Mouse (Mus musculus): ENCODE data around the gene Syce3.

Gene Syce3

DNA sequence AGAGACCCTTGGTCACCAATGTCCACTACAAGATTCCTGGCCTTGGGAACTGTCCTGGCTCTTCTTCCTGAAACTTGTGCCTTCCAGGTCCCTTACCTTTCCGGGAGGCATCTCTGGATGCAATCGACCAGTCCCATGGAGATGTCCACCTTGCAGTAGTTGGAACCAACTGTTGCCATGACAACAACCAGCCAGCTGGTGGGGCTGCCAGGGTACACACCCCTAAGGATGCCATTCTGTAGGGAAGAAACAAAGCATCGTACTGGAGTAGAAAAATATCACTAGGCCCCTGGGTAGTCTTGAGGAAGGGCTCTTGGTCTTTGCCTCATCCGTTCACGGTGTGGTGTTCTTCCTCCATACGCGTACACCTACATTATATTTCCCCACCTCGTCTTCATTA, 14.3 kb upstream of the Syce3 start:
- DNase-seq (ENCODE audit: low spot score in 2 of 2) = no peak

DNA sequence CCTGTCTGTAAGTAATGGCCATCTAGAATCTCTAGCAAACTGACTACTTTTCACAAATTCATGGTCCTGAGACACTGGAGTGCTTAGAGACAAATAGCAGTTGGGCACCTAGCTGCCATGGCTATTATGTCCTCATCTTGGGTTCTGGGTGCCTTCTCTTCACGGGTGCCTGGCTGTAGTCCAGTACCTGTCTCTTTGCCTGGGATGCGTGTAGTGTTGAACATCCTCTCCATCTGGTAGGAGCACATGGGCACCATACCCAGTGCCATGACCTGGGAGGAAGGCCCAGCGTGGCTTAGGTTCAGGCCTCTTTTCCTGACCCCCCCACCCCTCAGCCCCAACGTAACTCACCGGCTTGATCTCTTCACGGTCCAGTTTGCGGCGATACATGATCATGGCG, 11.6 kb upstream of the Syce3 start:
- DNase-seq (ENCODE audit: low spot score in 2 of 2) = no peak

DNA sequence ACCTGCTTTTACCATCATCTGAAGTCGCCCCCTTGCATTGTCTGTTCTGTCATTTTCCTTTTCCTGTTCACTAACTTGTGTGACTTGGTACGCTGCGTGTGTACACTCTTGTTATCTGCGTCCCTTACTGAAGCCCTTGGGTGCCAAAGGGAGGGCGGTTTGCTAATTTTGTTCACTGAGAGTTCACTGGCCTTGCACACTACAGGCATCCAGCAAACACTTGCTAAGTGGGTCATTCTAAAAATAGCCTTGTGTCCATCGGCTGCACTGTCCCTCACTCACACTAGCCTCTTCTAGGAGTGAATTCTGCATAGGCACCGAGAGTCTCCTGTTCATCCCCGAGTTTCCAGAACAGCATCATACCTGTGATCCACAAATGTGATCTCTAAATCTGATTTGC, 5.0 kb upstream of the Syce3 start:
- no peak for DNase-seq (ENCODE audit: low spot score in 2 of 2)

DNA sequence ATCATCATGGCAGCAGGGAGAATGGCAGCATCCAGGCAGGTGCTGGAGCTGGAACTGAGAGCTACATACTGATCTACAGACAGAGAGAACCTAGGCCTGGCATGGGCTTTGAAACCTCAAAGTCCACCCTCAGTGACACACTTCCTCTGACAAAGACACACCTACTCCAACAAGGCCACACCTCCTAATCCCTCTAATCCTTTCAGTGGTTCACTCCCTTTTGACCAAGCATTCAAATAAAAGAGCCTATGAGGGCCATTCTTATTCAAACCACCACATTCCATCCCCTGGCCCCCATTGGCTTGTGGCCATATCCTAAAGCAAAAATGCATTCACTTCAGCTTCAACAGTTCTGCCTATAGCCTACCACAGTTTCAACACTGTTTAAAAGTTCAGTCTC, 3.6 kb downstream of the Syce3 start:
- DNase-seq (ENCODE audit: low spot score in 2 of 2) = no peak

DNA sequence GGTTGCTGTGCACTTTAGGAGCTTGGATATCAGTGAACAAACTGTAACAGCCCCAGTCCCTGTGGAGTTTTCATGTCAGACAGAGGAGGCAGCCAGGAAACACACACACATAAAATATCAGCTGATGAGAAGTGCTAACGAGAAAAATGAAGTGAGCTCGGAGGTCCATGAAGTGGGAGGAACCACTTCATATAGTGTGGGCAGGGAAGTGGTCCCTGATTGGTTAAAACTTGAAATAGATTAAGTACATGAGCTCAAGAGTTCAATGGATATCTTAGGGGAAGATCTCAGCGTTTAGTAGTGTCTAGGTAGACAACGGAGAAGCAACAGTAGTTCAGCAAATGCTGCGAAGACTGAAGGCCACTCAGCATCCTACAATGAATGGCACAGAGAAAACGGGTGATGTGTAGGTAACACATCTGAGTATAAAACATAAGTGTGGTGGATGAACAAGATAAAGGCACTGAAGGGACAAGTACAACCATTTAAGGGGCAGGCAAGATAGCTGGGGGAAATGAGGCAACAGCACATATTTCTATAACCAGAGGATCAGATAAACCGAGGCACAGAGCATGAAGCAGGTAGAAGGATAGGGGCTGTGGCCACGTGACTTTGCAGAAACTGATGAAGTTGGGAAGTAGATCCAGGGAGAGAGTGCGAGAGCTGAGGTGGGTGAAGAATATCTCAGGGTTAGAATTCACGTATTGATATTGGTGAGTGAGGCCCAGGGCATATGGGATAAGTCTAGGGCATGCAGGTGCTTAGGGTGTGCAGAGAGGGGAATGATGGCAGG, 5.3 kb downstream of the Syce3 start:
- no peak for DNase-seq (ENCODE audit: low spot score in 2 of 2)

DNA sequence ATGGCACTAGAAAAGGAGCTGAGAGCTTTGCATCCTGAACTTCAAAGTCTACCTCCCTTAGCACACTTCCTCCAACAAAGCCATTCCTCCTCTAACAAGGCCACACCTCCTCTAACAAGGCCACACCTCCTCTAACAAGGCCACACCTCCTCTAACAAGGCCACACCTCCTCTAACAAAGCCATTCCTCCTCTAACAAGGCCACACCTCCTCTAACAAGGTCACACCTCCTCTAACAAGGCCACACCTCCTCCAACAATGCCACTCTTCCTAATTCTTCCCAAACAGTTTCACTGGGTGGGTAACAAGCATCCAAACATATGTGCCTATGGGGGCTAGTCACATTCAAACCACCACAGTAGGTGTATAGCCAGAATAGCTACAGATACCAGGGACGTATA, 7.8 kb downstream of the Syce3 start:
- no peak for DNase-seq (ENCODE audit: low spot score in 2 of 2)

DNA sequence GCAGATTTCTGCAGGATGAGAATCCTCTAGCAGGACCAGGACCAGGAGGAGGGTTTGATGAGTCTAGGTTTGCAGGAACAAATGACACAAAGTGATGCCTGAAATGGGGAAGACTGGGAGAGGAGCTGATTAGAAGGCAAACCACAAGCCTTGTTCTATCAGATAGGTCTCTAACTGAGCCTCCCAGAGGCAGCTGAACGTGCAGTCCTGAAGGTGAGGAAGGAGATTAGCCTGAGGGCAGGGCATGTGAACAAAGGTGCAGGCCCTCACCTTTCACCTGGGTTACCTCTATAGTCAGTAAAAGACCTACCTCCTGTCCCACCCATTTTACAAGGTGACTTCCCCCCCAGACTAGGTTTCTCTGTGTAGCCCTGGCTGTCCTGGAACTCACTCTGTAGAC, 10.6 kb downstream of the Syce3 start:
- DNase-seq (ENCODE audit: low spot score in 2 of 2) = no peak

DNA sequence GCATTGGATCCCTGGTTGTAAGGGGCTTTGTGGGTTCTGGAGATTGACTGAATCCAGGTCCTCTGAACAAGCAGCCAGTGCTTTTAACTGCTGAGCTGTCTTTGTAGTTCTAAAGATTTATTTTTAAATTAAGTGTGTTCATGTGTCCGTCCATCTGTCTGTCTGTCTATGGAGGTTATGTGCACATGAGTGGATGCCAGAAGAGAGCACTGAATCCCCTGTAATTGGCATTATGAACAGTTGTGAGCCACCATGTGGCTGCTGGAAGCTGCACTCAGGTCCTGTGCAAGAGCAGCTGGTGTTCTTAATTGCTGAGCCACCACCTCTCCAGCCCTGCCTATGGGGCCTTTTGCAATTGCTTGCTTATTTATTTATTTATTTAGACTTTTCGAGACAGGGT, 12.2 kb downstream of the Syce3 start:
- no peak for DNase-seq (ENCODE audit: low spot score in 2 of 2)

DNA sequence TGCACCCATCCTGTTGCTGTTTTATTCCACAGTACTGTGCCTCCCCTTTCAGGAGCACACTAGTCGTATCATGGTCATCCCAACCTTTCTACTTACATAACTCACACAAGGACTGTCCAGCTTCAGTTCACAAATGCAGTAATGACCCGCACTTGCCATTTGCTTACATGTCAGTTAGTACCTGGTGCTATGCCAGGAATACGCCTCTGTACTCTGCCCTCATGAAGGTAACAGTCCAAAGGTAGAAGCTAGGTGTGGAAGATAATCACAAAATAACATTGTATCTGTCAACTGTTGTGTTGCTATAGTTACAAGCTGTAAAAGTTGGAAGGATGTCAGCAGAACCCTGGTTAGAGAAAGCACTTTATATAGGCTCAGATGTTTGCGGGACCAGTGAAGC, 13.4 kb downstream of the Syce3 start:
- DNase-seq (ENCODE audit: low spot score in 2 of 2) = no peak

DNA sequence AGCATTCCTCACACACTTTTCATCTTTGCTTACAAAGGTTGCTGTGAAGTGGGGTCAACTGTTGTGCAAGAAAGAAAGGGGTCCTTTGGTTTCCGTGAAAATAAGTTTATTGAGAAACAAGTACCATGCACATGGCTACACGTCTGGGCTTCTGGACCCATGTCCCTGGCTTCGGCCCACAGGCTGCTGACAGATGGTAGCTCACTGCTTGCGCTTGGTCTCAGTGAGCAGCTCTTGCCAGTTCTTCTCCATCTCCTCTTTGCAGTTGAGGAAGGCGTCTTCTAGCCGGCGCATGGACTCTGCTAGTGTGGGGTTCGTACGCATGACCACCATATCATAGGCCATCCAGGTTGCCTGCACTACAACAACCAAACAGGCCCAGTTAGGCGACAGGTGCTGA, 20.2 kb downstream of the Syce3 start:
- no peak for DNase-seq (ENCODE audit: low spot score in 2 of 2)

DNA sequence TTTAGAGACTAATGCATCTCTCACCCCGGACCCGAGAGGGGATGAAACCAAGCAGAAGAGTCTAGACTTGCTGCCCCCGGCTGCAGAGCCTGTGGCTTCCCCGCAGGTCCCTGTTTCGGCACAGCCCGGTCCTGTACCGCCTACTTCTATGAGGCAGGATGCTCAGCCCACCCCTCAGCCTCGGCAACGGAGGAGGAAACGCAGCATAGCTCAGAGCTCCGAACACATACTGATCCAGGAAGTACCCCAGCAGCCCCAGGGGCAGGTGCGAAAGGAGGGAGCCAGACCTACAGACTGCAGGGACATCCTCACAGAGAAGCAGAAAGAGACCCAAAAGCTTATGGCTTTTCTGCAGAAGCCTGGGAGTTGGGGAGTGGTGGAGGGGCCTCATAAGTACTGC, 23.2 kb downstream of the Syce3 start:
- no peak for DNase-seq (ENCODE audit: low spot score in 2 of 2)

DNA sequence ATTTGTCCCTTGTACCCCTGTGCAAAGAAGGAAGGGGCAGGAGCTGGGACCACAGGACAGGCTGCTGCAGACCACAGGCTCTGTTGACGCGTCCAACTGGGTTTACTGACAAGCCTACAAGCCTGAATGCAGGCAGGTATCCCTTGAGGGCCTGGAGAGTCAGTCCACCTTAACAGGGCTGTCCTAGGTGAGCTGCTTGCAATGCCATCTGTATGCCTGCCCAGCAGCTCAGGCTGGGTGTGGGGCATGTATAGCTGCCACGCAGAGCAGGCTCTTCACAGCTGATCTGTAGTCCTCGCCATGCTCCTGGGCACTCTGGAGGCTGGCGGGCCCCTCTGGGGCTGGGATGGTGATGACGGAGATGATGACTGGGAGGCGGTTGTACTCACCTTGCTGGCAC, 25.7 kb downstream of the Syce3 start, which contains the start of gene Klhdc7b:
Klhdc7b (plus strand) TSS at position 301 of the 400 bp plus-strand sequence.
- DNase-seq (ENCODE audit: low spot score in 2 of 2) = no peak

DNA sequence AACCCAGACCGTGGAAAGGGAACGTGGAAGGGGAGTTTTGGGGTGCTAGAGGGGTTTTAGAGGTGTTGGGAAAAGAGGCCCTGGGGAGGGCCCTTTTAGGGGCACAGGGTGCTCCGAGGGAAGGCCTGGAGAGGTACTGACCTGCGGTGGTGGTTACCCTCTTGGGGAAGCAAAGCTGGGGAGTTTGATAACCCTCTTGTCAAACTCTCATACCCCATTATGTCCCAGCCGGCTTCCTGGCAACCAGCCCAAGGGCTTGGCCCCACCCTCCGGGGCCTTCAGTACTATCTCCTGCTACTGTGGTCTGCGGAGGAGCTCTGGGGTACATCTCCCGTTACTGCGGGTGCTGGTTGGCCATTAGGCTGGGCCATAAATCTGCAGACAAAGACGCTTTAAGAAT, 30.9 kb downstream of the Syce3 start:
- no peak for DNase-seq (ENCODE audit: low spot score in 2 of 2)

DNA sequence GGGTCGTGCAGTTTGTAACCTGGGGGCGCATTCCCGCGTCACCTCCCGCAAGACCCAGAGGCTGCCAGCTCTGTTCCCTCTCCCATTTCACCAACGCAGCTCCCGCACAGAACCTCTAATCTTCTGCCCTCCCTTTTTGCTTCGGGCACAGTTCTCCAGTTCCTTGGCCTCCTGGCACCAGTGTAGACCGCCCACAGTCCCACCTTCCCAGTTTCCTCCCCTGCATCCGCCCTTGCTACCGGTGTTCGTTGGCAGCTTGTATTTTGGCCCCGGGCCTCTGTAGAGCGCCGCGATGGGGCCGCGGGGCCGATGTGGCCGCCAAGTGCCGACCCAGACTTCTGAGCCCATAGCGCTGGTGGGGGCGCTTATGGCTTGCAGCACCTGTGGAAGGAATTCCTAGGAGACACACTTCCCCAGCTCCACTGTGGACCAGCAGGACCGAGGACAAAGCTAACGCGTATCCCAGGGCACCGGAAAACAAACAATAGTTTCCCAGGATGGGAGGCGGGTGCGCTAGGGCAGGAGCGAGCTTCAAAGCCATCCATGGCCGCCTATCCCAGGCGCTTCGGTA, 31.4 kb downstream of the Syce3 start, which contains the start of gene Odf3b:
Odf3b (minus strand) TSS at position 452 of the 571 bp plus-strand sequence.
- no peak for DNase-seq (ENCODE audit: low spot score in 2 of 2)

DNA sequence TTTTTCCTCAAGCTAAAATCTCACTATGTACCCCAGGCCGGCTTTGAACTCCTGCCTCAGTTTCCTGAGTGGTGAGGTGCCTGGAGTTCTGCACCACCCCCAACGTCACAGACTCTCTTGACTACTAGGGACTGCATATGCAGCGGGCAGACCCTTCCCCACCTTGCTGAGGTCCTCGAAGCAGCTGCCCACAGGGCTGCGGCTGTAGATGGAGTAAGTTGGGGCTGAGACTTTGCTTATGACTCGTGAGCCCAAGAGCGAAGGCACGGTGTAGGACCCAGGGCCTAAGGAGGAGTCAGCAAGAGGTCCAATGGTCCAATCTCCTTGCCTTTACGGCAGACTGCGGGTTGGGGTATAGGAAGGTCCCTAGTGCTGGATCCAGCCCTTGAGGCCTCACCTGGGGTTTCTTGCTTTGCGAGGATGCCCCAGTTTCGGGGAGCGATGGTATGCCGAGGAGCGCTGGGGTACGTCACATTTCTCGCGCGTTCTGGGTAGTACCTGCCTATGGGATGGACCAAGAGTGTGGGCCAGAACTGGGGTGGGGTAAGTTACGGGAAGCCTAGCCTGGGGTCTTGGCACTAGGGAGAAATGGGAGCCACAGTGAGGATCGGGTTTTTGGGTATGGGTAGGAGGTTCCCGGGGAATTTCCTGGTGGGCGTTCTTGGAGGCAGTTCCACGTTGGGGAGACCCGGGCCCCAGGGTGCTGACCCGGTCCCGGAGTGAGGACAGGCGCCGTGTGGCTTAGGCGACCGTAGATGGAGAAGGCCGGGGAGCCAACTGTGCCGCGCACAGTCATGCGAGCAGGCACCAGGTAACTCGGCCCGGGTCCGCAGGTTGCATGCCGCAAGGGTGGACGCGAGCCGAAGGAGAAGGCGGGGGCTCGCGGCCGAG, 32.1 kb downstream of the Syce3 start:
- no peak for DNase-seq (ENCODE audit: low spot score in 2 of 2)

DNA sequence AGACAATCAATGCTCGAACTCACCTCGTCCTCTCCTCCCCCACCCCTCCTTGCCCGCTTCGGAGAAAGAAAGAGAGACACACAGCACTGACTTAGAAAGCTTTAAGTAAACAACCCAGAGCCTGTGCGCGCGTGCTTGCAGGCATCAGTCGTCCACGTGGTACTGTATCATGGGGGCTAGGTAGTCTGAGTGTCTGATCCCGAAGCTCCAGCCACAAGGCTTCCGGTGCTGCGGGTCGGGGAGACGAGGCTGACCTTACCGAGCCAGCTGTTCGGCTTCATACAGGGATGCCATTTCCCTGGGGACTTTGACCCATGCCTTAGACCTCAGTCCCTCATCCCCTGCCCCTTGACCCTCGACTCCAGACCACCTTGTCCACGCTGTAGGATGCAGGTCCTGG, 32.9 kb downstream of the Syce3 start:
- DNase-seq (ENCODE audit: low spot score in 2 of 2) = no peak

DNA sequence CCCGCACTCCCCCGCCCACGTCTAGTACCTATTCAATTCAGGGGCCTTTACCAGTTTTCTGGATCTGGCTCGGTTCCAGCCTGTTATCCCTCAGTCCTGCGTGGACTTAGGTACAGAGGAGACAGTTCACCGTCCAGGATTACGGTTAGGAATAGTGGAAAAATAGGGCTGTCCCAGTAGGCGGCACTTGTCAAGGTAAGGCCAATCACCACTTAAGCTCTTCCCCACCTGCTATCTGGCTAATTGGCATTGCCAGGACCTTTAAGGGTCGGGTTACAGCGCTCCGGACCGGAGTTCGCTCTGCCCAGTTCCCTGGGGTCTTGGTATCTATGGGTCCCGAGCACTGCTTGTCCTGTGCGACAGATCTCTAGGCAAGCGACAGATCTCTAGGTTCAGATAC, 33.3 kb downstream of the Syce3 start, which contains the start of gene Tymp:
Tymp (minus strand) TSS at position 83 of the 400 bp plus-strand sequence.
- no peak for DNase-seq (ENCODE audit: low spot score in 2 of 2)

DNA sequence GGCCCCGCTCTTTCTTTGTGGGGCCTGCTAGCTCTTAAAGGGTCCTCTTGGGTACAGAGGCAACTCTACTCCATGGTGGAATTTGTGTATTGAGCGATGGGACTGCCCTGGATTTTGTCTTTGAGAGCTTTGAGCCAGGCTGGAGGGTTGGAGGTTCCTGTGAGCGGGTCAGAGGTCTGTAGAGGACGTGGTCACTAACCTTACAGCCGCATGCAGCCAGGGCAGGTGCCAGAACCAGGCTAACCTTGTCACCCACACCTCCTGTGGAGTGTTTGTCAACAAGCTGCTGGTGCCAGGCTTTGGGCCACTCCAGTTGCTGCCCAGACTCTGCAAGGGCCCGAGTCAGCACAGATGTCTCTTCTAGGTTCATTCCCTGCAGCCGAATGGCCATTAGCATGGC, 34.3 kb downstream of the Syce3 start:
- no peak for DNase-seq (ENCODE audit: low spot score in 2 of 2)

DNA sequence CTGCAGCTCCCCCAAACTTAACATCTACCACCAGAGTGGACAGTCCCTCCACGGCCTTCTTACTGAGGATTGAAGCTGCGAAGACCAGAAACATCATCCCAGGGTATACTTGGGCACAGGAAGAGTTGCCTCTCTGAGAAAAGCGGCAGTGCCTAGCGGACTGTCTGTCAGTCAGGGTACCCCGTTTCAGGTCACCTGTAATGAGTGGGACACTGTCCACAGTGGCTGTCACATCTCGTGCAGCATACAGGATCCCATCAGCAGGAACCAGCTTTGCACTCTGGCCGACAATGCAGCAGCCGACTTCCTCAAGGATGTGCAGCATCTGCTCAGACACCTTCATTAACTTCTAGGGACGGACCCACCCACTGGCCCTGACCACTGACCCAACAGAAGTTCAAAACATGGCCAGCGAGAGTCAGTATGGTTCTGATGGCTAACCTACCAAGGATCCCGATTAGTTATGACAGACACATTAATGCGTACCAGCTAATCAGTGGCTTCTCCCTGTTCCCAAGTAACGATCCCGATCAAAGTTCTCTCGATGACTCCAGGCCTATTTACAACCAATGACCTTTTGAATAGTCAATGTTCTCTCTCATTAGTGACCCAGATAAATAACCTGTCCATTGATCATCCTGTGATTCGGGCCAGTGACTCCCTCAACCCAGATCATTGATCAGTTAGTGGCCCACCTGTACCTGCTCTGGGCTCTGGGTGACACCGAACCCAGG, 35.3 kb downstream of the Syce3 start:
- DNase-seq (ENCODE audit: low spot score in 2 of 2) = no peak

DNA sequence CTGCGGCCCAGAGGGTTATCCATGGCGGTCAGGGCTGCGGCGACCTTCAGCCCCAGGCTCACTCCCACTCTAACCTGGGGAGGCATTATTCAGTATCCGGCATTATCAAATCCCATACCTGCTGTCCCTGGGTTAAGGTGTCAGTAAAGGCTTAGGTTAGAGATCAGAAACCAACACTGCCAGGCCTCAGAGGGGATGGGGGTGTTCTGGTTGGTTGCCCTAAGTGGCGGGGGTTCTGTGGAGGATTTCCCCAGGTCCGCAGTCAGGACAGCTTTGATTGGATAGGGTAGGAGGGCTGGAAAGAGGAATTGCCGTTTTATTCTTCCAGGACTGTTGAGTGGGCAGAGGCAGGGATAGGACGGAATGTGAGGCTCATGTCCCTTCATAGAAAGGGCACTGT, 36.0 kb downstream of the Syce3 start:
- DNase-seq (ENCODE audit: low spot score in 2 of 2) = no peak

DNA sequence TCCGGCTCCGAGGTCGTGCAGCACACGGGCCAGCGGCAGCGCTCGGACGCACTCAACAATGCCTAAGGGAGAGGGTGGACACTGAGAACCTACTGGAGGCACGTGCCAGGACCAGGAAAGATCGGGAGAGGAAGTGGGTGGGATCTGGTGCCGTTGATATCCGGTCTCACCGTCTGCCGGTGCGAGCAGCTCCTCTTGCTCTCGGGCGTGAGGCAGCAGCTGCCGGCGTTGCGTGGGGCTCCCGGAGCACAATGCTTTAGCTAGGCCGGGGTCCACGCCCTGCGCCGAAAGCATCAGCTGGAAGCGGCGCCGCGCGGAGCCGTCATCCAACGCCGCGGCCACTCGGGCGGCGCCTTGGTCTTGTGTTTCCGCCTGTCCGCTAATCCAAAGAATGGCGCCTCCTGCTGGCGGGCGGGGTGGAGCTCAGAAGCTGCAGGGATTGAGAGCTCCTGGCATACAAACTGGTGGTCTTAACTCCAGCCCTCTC, 36.5 kb downstream of the Syce3 start, which contains the start of gene Sco2:
Sco2 (minus strand) TSS at position 85 of the 487 bp plus-strand sequence.
- peak; percentile 87 to 90 for DNase-seq (ENCODE audit: low spot score in 2 of 2)

Measured in frontal cortex, postnatal 10 days (tissue).